Mouse (Mus musculus) liver, postnatal 0 days (tissue): ENCODE measurements around the gene Ski.

Experiments used
- CTCF ChIP-seq: sonication (generic); IDR thresholded peaks from 2 replicates; pipeline ENCODE4 v1.5.1; 2016; ENCODE audit warnings: antibody characterized with exemption, low read depth
- EP300 ChIP-seq: IDR thresholded peaks from 2 replicates; pipeline ENCODE4 v1.6.1; 2016; ENCODE audit warnings: antibody characterized with exemption, low read depth, mild to moderate bottlenecking

GRCm38 (mm10) chr4:155222552-155222840 is at the start of gene Ski:
- no peak for TF ChIP-seq CTCF
- TF ChIP-seq EP300 = no peak
